Mouse (Mus musculus): ENCODE data around the gene Sgpp1.
"Not testable (repeated sequence)": the region's sequence is repeated elsewhere in the genome, so short reads cannot be mapped to it uniquely, and the experiment has no call there.

The Sgpp1 gene

DNA sequence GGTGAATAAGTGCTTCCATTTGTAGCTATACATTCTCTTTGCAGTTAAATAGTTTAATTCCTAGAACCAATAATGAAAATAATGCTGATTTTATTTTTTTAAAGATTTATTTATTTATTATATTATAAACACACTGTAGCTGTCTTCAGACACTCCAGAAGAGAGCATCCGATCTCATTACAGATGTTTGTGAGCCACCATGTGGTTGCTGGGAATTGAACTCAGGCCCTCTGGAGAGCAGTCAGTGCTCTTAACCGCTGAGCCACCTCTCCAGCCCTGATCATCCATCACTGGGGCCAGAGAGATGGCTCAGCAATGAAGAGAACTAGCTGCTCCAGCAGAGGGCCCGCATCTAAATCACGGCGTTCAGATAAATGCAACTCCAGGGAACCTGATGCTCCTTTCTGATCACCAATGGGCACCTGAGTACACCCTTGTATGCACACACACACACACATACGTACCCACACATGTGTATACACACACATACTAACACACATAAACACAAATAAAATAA, 3.5 kb downstream of the Sgpp1 start:
- no peak for DNase-seq (ENCODE audit: low spot score in 2 of 2)

- DNase-seq (ENCODE audit: low spot score in 2 of 2), result no peak
Observed at GRCm38 (mm10) chr12:75731508-75731907, 4.0 kb downstream of the Sgpp1 start.

DNA sequence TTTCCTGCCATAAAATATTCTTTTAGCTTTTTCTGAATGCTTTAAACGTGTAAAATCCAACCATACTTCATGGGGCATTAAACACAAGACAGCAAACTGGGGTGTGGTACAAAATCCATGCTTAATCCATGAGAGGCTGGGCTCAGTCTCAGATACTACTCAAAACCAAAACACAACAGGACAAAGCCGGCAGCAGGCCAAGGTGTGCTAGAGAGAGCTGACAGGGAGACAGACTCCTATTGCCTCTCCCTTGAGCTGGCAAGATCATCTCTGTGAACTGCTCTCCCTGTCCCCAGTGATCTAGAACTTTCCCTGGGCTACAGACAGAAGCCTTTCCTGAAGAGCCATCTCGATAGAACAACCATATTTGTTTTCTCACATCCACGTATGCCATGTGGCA, 5.1 kb downstream of the Sgpp1 start:
- no peak for DNase-seq (ENCODE audit: low spot score in 2 of 2)

- DNase-seq (ENCODE audit: low spot score in 2 of 2), result no peak
Observed at GRCm38 (mm10) chr12:75729876-75730275, 5.7 kb downstream of the Sgpp1 start.

DNA sequence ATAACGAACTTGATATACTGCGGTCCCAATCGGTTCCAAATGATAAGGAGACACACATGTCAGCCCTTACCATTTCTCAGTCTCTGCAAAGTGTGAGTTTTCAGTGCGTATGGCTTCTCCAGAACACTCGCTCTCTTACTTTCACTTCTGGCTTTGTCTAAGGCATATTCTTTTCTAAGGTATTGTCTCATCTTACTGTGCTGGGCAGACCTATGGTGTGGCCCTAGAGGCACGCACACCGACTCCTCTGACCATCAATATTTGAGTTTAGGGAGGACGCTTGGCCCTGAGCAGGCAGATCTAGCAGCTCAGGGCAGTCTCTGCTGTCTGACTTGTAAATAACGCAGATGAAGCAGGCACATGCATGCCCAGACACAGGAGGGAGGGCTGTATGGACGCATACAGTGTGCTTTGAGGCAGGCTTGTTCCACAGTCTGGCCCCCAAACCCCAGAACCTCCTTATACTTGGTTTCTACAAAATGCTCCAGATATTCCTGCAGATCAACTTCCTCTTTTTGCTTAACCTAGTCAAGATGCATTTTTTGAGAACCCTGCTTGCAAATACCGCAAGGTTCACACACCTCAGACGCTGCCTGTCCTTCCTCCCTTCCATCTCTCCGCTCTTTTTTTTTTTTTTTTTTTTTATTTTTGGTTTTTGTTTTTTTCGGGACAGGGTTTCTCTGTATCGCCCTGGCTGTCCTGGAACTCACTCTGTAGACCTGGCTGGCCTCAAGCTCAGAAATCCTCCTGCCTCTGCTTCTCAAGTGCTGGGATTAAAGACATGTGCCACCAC, 8.0 kb downstream of the Sgpp1 start:
- DNase-seq (ENCODE audit: low spot score in 2 of 2), result peak; percentile 26 to 29

DNA sequence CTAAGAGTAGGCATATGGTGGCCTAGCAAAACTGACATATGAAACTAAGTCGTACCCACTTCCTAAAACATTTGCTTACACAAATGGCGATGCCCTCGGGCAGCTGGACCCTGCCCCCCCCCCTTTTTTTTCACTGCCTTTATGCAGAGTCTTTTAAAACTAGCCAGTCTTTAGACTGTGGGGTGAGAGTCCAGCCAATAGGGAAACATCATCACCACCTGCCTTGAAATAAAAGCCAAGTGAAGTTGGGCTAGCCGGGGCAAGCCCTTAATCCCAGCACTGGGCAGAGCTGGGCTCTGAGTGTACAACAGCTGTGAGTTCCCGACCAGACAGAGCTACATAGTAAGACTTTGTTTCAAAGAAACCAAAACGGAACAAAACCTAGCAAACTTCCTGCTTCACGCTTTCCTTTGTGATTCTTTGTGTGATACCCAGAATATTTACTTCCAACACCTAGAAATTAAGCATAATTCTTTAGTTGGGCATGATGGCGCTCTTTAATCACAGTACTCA, 9.1 kb downstream of the Sgpp1 start:
- peak; percentile 10 to 23 for DNase-seq (ENCODE audit: low spot score in 2 of 2)

- DNase-seq (ENCODE audit: low spot score in 2 of 2), result peak; percentile 24 to 47
Observed at GRCm38 (mm10) chr12:75724621-75725324, 10.8 kb downstream of the Sgpp1 start.

DNA sequence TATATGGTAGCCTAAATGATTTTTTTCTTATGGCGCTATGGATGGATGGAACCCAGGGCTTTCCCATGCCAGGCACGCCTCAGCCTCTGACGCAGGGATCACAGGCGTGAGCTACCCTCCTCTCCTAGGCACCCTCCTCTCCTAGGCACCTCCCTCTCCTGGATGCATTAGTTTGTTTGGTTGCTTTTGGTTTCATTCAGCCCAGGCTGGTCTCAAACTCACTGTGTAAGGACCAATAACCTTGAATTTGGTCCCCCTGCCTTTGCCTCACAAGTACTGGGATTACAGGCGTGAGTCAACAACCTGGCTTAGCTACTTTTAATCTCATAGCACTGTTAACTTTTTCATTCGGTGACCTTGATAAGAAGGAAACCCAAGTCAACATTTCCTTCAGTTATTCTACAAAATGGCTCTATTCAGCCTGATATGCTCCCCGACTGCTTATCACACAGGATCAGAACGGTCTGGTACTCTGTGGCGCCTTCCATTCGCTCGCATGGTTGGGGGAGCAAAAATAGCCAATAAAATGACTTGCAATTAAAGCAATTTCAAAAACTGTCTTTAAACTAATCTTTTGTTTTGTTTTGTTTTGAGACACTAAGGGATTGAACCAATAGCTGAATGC, 11.6 kb downstream of the Sgpp1 start:
- peak in 1 of 2 experiments; percentile 8 for DNase-seq (ENCODE audit: low spot score in 2 of 2)

DNA sequence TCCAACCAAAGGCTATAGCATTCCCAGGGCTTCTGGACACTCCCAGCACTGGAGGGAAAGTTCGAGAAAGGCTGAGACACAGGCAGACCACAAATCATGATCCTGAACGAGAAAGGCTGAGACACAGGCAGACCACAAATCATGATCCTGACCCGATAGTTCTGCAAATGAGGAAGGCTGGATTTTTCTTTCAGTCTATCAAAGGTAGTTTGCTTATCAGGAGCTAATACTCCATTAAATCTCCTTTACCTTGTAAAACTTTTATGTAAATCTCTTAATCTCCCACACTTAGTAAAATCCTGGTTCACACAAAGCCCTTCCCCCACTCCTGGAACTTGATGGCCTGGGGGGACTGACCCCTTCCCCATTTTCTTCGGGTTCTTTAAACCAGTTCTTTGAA, 13.6 kb downstream of the Sgpp1 start:
- DNase-seq (ENCODE audit: low spot score in 2 of 2), result no peak

GRCm38 (mm10) chr12:75721006-75721405, 14.5 kb downstream of the Sgpp1 start:
- no peak for DNase-seq (ENCODE audit: low spot score in 2 of 2)

GRCm38 (mm10) chr12:75713596-75713995, 21.9 kb downstream of the Sgpp1 start:
- DNase-seq (ENCODE audit: low spot score in 2 of 2), result no peak

DNA sequence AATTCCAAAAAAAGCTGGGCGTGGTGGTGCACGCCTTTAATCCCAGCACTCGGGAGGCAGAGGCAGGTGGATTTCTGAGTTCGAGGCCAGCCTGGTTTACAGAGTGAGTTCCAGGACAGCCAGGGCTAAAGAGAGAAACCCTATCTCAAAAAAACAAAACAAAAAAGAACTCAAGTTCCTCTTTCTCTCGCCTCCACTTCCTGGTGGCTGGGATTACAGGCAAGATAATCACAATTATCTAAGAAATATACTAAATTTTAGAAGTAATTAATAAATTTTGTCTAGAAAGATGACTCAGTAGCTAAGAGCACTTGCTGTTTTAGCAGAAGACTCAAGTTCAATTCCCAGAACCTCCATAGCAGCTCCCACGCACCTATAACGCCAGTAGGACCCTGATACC, 22.6 kb downstream of the Sgpp1 start:
- not testable (repeated sequence) for DNase-seq (ENCODE audit: low spot score in 2 of 2)

- no peak for DNase-seq (ENCODE audit: low spot score in 2 of 2)
Observed at GRCm38 (mm10) chr12:75710596-75711376, 24.7 kb downstream of the Sgpp1 start.

- DNase-seq (ENCODE audit: low spot score in 2 of 2), result no peak
Observed at GRCm38 (mm10) chr12:75709506-75709905, 26.0 kb downstream of the Sgpp1 start.

DNA sequence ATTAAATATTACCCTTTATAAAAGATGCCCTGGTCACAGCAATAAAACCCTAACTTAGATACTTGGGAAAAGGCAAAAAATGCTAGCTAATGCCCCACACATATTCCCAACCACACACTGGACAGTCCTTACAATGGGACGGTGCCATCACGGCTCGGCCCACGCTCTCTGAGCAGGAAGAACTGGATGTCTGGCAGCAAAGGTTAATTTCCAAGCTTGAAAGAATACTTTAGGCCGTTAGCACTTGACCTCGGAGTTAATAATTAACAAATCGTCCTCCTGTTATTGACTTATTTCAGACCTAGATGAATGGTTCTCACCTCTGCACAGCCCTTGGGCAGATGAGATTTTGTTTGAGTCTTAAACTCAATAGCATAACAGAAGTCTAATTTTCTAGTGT, 28.9 kb downstream of the Sgpp1 start:
- DNase-seq (ENCODE audit: low spot score in 2 of 2), result no peak

- no peak for DNase-seq (ENCODE audit: low spot score in 2 of 2)
Observed at GRCm38 (mm10) chr12:75702739-75703122, 32.8 kb downstream of the Sgpp1 start.

- DNase-seq (ENCODE audit: low spot score in 2 of 2), result no peak
Observed at GRCm38 (mm10) chr12:75702084-75702738, 33.3 kb downstream of the Sgpp1 start.

DNA sequence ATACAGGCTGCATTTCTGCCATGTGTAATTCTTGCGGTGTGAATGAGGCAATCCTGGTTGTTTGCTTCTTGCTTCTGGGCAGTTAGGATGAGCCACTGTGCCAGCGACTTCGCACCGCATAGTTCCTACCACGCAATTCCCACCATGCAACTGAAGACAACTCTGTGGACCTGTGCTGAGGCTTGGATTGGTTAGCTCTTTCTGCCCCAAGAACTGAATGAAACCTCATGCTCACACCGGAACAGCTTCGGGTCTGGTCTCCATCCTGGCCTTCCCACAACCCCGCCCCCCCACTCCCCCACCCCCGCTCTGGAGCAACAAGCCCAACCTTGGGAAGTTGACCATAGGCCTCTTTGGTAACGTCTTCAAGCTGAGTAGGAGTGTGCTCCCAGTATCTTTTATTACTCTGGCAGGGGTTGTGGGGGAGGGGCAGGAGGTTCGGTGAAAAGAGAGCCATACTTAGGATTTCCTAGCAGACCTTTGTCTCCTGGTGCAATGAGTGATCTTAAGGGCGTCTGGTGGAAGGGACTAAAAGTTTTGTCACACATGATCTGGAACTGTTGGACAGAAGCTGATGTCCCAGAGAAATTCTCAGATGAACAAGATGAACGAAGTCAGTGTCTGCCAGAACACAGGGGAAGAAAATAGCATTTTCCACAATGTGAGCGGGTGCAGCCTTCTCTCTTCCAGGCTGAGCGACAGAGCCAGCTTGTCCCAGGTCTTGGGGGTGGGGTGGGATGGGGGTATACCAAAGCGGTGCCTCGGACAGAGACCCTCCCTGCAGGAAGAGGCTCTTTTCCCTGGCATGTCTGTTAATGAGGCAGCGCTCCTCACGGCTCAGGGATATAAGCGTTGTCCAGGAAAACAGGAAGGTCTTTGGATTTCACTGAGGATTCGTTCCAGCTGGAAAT, 34.1 kb downstream of the Sgpp1 start:
- DNase-seq (ENCODE audit: low spot score in 2 of 2), result no peak

GRCm38 (mm10) chr12:75698692-75699091, 36.8 kb downstream of the Sgpp1 start:
- DNase-seq (ENCODE audit: low spot score in 2 of 2), result no peak

DNA sequence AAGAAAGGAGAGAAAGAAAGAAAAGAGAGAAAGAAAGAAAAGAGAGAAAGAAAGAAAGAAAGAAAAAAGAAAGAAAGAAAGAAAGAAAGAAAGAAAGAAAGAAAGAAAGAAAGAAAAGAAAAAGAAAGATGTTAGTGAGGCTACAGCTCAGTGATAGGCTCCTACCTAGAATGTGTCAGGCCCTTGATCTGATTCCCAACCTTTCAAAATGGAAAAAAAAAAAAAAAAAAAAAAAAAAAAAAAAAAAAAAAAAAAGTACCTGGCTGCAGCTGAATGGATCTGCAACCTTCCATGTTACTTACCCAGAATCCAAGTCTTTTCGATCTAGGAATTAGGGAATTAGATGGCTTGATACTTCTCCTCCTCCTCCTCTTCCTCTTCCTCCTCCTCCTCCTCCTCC, 39.7 kb downstream of the Sgpp1 start:
- not testable (repeated sequence) for DNase-seq (ENCODE audit: low spot score in 2 of 2)
